Mouse (Mus musculus) hindbrain, embryonic 14.5 days (tissue): ENCODE measurements around the gene Pla2g15. TPM values are rescaled to one million over a fixed set of nuclear protein-coding genes. Genes with fewer than 3 reads are reported as not detected.
A peak's percentile ranks its signal among the peaks of the same experiment; 100 is the strongest.

Experiments
- ATAC-seq: fragments of 200-750 bp; cut with Nextera tagmentation; 2 replicates; pipeline ENCODE4 v1.8.0; 2017; ENCODE audit warnings: moderate number of reproducible peaks, mild to moderate bottlenecking, moderate TSS enrichment, moderate library complexity; ENCODE audit not compliant: low FRiP score
- DNase-seq: peaks from one replicate; pipeline ENCODE4 v3.0.0-alpha.2; 2015; ENCODE audit warnings: low spot score
- H3K27ac ChIP-seq: fragments of 300-500 bp; sonication (generic); 2 replicates; pipeline ENCODE4 v1.5.1; 2014; ENCODE audit warnings: mild to moderate bottlenecking, moderate library complexity
- H3K27me3 ChIP-seq: fragments of 300-500 bp; sonication (generic); 2 replicates; pipeline ENCODE4 v1.6.1; 2014; ENCODE audit warnings: mild to moderate bottlenecking, low read length, mixed read lengths; ENCODE audit not compliant: control insufficient read depth, insufficient read depth
- H3K36me3 ChIP-seq: fragments of 300-500 bp; sonication (generic); replicated peaks from 2 replicates; pipeline ENCODE4 v1.6.1; 2014; ENCODE audit not compliant: control insufficient read depth, insufficient read depth
- H3K4me1 ChIP-seq: fragments of 300-500 bp; sonication (generic); replicated peaks from 2 replicates; pipeline ENCODE4 v1.6.1; 2014; ENCODE audit warnings: antibody characterized with exemption, low read length, mixed read lengths; ENCODE audit not compliant: control insufficient read depth, insufficient read depth
- H3K4me2 ChIP-seq: fragments of 300-500 bp; sonication (generic); replicated peaks from 2 replicates; pipeline ENCODE4 v1.6.1; 2014; ENCODE audit warnings: mild to moderate bottlenecking, moderate library complexity
- H3K4me3 ChIP-seq: fragments of 300-500 bp; sonication (generic); replicated peaks from 2 replicates; pipeline ENCODE4 v1.5.1; 2014; ENCODE audit warnings: mild to moderate bottlenecking, low read length
- H3K9ac ChIP-seq: fragments of 300-500 bp; sonication (generic); 2 replicates; pipeline ENCODE4 v1.6.1; 2014
- H3K9me3 ChIP-seq: fragments of 300-500 bp; sonication (generic); 2 replicates; pipeline ENCODE4 v1.6.1; 2016; ENCODE audit warnings: low read length; ENCODE audit not compliant: control insufficient read depth
- WGBS: fragments of 180-500 bp; shearing (Covaris S2); extraction: QIAGEN DNeasy Blood & Tissue Kit; methylation state at CpG from one replicate; pipeline ENCODE4 v1.1.7; 2014; 5-methylcytosine and 5-hydroxymethylcytosine counted together
- polyA plus RNA-seq: library from polyadenylated mRNA; unstranded; fragments of >200 nt; fragmentation: Nextera tagmentation; extraction: Ambion mirVana; gene quantifications from 2 replicates; pipeline ENCODE4 v1.2.1, GENCODE M21; 2014

Gene Pla2g15
- 7.9 and 9.1 TPM in 2 replicates for polyA plus RNA-seq

- DNase-seq: peak; percentile 89
- Histone ChIP-seq H3K36me3 (peaks cover 4% of the 10 kb centered on the region; the same call in 1 of the 2 replicates), H3K27me3 (no peaks in the 10 kb centered on the region), H3K9ac (peak within 1 kb of the TSS; percentile 87), H3K4me1 (peaks cover 9% of the 10 kb centered on the region), H3K4me3 (peak within 1 kb of the TSS; percentile 89), H3K27ac (peak within 1 kb of the TSS; percentile 70; the same call in 1 of the 2 replicates), H3K4me2 (peak within 1 kb of the TSS; percentile 82), H3K9me3 (no peaks in the 10 kb centered on the region)
- ATAC-seq: peak; percentile 98
- 2% methylated on average over 38 of the region's 38 CpGs for WGBS
These were observed at the start of gene Pla2g15 for GRCm38 (mm10) chr8:106149801-106150652. TSS of gene Pla2g15 (plus strand) at chr8:106150399.

GRCm38 (mm10) chr8:106102321-106102720, 47.9 kb upstream of the Pla2g15 start:
- WGBS: 86% methylated on average over 4 of the region's 4 CpGs
- no peak for DNase-seq

GRCm38 (mm10) chr8:106103888-106104287, 46.3 kb upstream of the Pla2g15 start:
- no peak overlapping the region for H3K9ac ChIP-seq
- H3K4me3 ChIP-seq: no peak overlapping the region
- H3K4me1 ChIP-seq: no peaks in the 10 kb centered on the region
- DNase-seq (no peak), ATAC-seq (no peak)
- no peaks in the 10 kb centered on the region for H3K27me3 ChIP-seq
- WGBS: 95% methylated on average over 2 of the region's 2 CpGs
- H3K4me2 ChIP-seq: no peak overlapping the region
- no peak overlapping the region for H3K27ac ChIP-seq
- peaks cover 56% of the 10 kb centered on the region for H3K36me3 ChIP-seq
- H3K9me3 ChIP-seq: no peaks in the 10 kb centered on the region

More at GRCm38 (mm10) chr8:106102321-106102720, 47.9 kb upstream of the Pla2g15 start:
- H3K27ac ChIP-seq: no peak overlapping the region
- H3K4me3 ChIP-seq: no peak overlapping the region
- H3K27me3 ChIP-seq: no peaks in the 10 kb centered on the region
- H3K4me2 ChIP-seq: no peak overlapping the region
- ATAC-seq: no peak
- H3K36me3 ChIP-seq: peaks cover 46% of the 10 kb centered on the region
- no peaks in the 10 kb centered on the region for H3K4me1 ChIP-seq
- H3K9me3 ChIP-seq: no peaks in the 10 kb centered on the region
- H3K9ac ChIP-seq: no peak overlapping the region

- Histone ChIP-seq H3K4me3 (no peak overlapping the region), H3K36me3 (peaks cover 61% of the 10 kb centered on the region), H3K9me3 (no peaks in the 10 kb centered on the region), H3K4me1 (no peaks in the 10 kb centered on the region), H3K9ac (no peak overlapping the region), H3K4me2 (no peak overlapping the region), H3K27me3 (no peaks in the 10 kb centered on the region), H3K27ac (no peak overlapping the region)
- DNase-seq (no peak), ATAC-seq (no peak)
- WGBS: 90% methylated on average over 1 of the region's 1 CpGs
These were observed 44.0 kb upstream of the Pla2g15 start for GRCm38 (mm10) chr8:106106193-106106592.

- no peak for ATAC-seq
- H3K4me1 ChIP-seq: no peaks in the 10 kb centered on the region
- peaks cover 48% of the 10 kb centered on the region for H3K36me3 ChIP-seq
- no peaks in the 10 kb centered on the region for H3K9me3 ChIP-seq
- DNase-seq: no peak
- H3K4me3 ChIP-seq: no peak overlapping the region
- no peak overlapping the region for H3K9ac ChIP-seq
- H3K4me2 ChIP-seq: no peak overlapping the region
- 98% methylated on average over 4 of the region's 4 CpGs for WGBS
- no peak overlapping the region for H3K27ac ChIP-seq
- H3K27me3 ChIP-seq: no peaks in the 10 kb centered on the region
These were observed 42.1 kb upstream of the Pla2g15 start for GRCm38 (mm10) chr8:106108080-106108479.

GRCm38 (mm10) chr8:106108729-106109128, 41.5 kb upstream of the Pla2g15 start:
- Histone ChIP-seq H3K4me2 (no peak overlapping the region), H3K36me3 (peaks cover 42% of the 10 kb centered on the region), H3K9me3 (no peaks in the 10 kb centered on the region), H3K4me3 (no peak overlapping the region), H3K27me3 (no peaks in the 10 kb centered on the region), H3K9ac (no peak overlapping the region), H3K4me1 (no peaks in the 10 kb centered on the region), H3K27ac (no peak overlapping the region)
- ATAC-seq (no peak), DNase-seq (no peak)
- WGBS: 99% methylated on average over 3 of the region's 3 CpGs

- ATAC-seq (no peak), DNase-seq (no peak)
- H3K36me3 ChIP-seq: peaks cover 36% of the 10 kb centered on the region
- H3K4me1 ChIP-seq: no peaks in the 10 kb centered on the region
- 95% methylated on average over 2 of the region's 2 CpGs for WGBS
- no peak overlapping the region for H3K4me2 ChIP-seq
- H3K9ac ChIP-seq: no peak overlapping the region
- H3K9me3 ChIP-seq: no peaks in the 10 kb centered on the region
- no peaks in the 10 kb centered on the region for H3K27me3 ChIP-seq
- no peak overlapping the region for H3K27ac ChIP-seq
- no peak overlapping the region for H3K4me3 ChIP-seq
These were observed 38.2 kb upstream of the Pla2g15 start for GRCm38 (mm10) chr8:106112041-106112440.

GRCm38 (mm10) chr8:106112514-106112913, 37.7 kb upstream of the Pla2g15 start:
- no peak for DNase-seq
- no peak for ATAC-seq
- WGBS: 94% methylated on average over 1 of the region's 1 CpGs
- Histone ChIP-seq H3K36me3 (peaks cover 36% of the 10 kb centered on the region), H3K4me1 (no peaks in the 10 kb centered on the region), H3K4me2 (no peak overlapping the region), H3K27me3 (no peaks in the 10 kb centered on the region), H3K27ac (no peak overlapping the region), H3K4me3 (no peak overlapping the region), H3K9me3 (no peaks in the 10 kb centered on the region), H3K9ac (no peak overlapping the region)

- WGBS: over 99% methylated on average over 3 of the region's 3 CpGs
- Histone ChIP-seq H3K4me3 (no peak overlapping the region), H3K36me3 (peaks cover 29% of the 10 kb centered on the region), H3K9me3 (no peaks in the 10 kb centered on the region), H3K4me1 (no peaks in the 10 kb centered on the region), H3K9ac (no peak overlapping the region), H3K27ac (no peak overlapping the region), H3K4me2 (no peak overlapping the region), H3K27me3 (no peaks in the 10 kb centered on the region)
- ATAC-seq: no peak
- no peak for DNase-seq
These were observed 34.3 kb upstream of the Pla2g15 start for GRCm38 (mm10) chr8:106115897-106116296.
